Mouse (Mus musculus) ES-E14 (cell line): Measurements from ENCODE around the gene Pxmp4. TPM values are rescaled to one million over a fixed set of nuclear protein-coding genes. Genes with fewer than 3 reads are reported as not detected.
A peak's percentile ranks its signal among the peaks of the same experiment; 100 is the strongest.

Experiments
- DNase-seq: peaks from one replicate; pipeline ENCODE4 v3.0.0-alpha.2; 2013; ENCODE audit warnings: low read depth, low spot score
- H3K27ac ChIP-seq: 2 replicates; pipeline ENCODE4 v1.5.1; 2012; ENCODE audit warnings: low read depth, mild to moderate bottlenecking, low read length, moderate library complexity, mixed read lengths; ENCODE audit not compliant: poor library complexity, insufficient read depth, severe bottlenecking
- H3K36me3 ChIP-seq: 2 replicates; pipeline ENCODE4 v1.6.1; 2012; ENCODE audit warnings: mild to moderate bottlenecking, low read length, moderate library complexity, mixed read lengths; ENCODE audit not compliant: control insufficient read depth, poor library complexity, insufficient read depth, severe bottlenecking
- H3K4me1 ChIP-seq, 2 experiments: fragments of 150-350 bp in 1 of 2; sonication (generic) in 1 of 2; 2 replicates each; pipeline ENCODE4 v1.6.1; 2012; ENCODE audit warnings: low read length in 2 of 2, mild to moderate bottlenecking in 1 of 2, mixed read lengths in 1 of 2; ENCODE audit not compliant: control insufficient read depth in 2 of 2, insufficient read depth in 2 of 2, poor library complexity in 1 of 2
- H3K4me3 ChIP-seq, 2 experiments: fragments of 150-350 bp in 1 of 2; sonication (generic) in 1 of 2; 2 replicates each; pipeline ENCODE4 v1.5.1; 2012; ENCODE audit warnings: low read length in 2 of 2, low read depth in 1 of 2, mild to moderate bottlenecking in 1 of 2, mixed read lengths in 1 of 2; ENCODE audit not compliant: insufficient read depth in 1 of 2, poor library complexity in 1 of 2, severe bottlenecking in 1 of 2
- H3K9ac ChIP-seq: 2 replicates; pipeline ENCODE4 v1.6.1; 2012; ENCODE audit warnings: low read depth, mild to moderate bottlenecking, low read length, mixed read lengths; ENCODE audit not compliant: poor library complexity, insufficient read depth, severe bottlenecking
- H3K9me3 ChIP-seq: fragments of 150-350 bp; sonication (generic); 2 replicates; pipeline ENCODE4 v1.6.1; 2012; ENCODE audit warnings: low read depth, mild to moderate bottlenecking, low read length; ENCODE audit not compliant: control insufficient read depth, insufficient read depth
- CHD2 ChIP-seq: IDR thresholded peaks from 2 replicates; pipeline ENCODE4 v1.6.1; 2014; ENCODE audit warnings: mild to moderate bottlenecking, low read depth, low read length, inconsistent platforms
- HCFC1 ChIP-seq: IDR thresholded peaks from 2 replicates; pipeline ENCODE4 v1.6.1; 2012; ENCODE audit warnings: low read length, inconsistent platforms, borderline replicate concordance; ENCODE audit not compliant: insufficient read depth
- MAFK ChIP-seq: IDR thresholded peaks from 2 replicates; pipeline ENCODE4 v1.6.1; 2014; ENCODE audit warnings: mild to moderate bottlenecking, low read depth, low read length, inconsistent platforms; ENCODE audit not compliant: insufficient read depth
- ZC3H11A ChIP-seq: IDR thresholded peaks from 2 replicates; pipeline ENCODE4 v1.6.1; 2012; ENCODE audit warnings: low read depth, mild to moderate bottlenecking, inconsistent platforms, low read length, borderline replicate concordance
- ZNF384 ChIP-seq: IDR thresholded peaks from 2 replicates; pipeline ENCODE4 v1.6.1; 2012; ENCODE audit warnings: low read depth, low read length, inconsistent platforms
- in situ Hi-C, 2 experiments: fragments of 600-800 bp; cut with MboI; formaldehyde crosslinking; loops; one replicate each; pipeline ENCODE4 v1.15.1; 2025; ENCODE audit warnings: low sequenced_read_pairs in 2 of 2, inconsistent platforms in 1 of 2; ENCODE audit not compliant: unreplicated experiment in 2 of 2
- total RNA-seq: library from RNA; depleted of rRNA; stranded (reverse); fragments of 300-350 nt; gene quantifications from 2 replicates; pipeline ENCODE4 v1.2.3, GENCODE M21; 2012

Pxmp4 gene
- total RNA-seq, 1 experiment: 8.6 TPM

- in situ Hi-C loops: no loop called here
- Histone ChIP-seq H3K9me3 (no peaks in the 10 kb centered on the region), H3K4me1 (peaks cover 6 to 8% of the 10 kb centered on the region in 2 experiments; a peak in 3 of 4 replicates), H3K9ac (peak within 1 kb of the TSS; percentile 90), H3K36me3 (no peaks in the 10 kb centered on the region), H3K4me3 (peak within 1 kb of the TSS; percentile 74 to 75), H3K27ac (peak within 1 kb of the TSS; percentile 97)
- 0 out of 2 replicates have a peak, but pooled peaks have one; percentile 5 for TF ChIP-seq MAFK
- TF ChIP-seq ZNF384: no peak
- peak; percentile 64; the same call in 1 of the 2 replicates for TF ChIP-seq HCFC1
- DNase-seq: peak; percentile 65
Observed at GRCm38 (mm10) chr2:154613118-154614115, 9.9 kb upstream of the Pxmp4 start, which contains the start of the genes Zfp341 and 4930519P11Rik. Zfp341 (plus strand) TSS chr2:154613297. 4930519P11Rik (minus strand) TSS chr2:154613437.

DNA sequence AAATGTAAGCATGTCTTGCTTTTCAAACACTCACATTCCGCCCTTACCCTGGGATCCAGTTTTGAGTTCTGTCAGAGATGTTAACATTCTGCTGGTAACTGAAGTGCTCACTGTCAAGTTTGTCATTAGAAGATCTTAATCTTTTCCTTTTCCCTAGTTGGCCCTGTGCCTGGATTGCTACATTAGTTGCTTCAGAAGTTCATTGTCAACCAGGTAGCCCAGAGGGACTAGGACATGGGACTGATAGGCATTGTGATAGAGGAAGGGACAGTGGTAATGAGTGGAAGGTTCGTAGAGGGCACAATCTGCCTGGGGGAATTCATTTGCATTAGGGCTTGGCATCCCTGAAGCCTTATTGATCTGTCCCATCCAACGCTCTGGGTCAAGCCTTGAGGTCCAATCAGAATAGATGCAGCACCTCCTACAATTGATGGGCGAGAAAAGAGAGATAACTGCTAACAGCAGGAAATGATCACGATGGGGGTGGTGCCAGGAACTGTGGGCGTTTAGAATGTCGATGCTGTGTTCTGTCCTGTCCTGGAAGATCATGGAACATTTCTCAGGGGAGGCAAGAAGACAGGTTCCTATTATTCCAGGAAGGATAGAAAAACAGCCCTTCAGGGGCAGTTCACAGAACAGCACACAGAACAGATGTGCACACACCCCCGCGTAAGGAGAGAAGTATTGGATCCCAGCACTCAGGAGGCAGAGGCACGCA, 5.7 kb upstream of the Pxmp4 start:
- in situ Hi-C loops: no loop called here

DNA sequence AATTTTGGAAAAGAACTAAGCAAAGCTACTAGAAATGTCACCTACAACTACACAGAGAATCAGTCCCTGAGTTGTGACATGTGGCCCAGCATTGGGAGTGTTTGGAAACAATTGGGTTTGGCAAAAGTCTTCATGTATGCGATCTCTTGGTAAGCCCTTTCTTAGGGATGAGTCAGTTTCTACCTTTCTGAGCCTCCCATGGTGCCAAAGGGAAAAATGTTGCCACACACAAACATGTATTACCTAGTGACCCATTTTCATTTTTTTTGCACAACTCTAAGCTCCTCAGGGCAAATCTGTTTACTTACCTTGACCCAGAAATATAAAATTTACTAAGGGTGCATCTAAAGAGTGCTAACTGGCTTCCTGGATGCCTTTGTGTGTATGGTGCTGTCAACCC, 3.5 kb upstream of the Pxmp4 start:
- H3K27ac ChIP-seq: no peak overlapping the region
- in situ Hi-C loops: no loop called here

More for the DNA sequence above, 5.7 kb upstream of the Pxmp4 start:
- Histone ChIP-seq H3K9me3 (no peaks in the 10 kb centered on the region), H3K4me3 (no peak overlapping the region), H3K9ac (no peak overlapping the region), H3K36me3 (no peaks in the 10 kb centered on the region), H3K27ac (no peak overlapping the region), H3K4me1 (peaks cover 2% of the 10 kb centered on the region in 2 experiments; a peak in 3 of 4 replicates)
- TF ChIP-seq ZNF384: no peak
- TF ChIP-seq ZC3H11A: no peak
- no peak for DNase-seq

DNA sequence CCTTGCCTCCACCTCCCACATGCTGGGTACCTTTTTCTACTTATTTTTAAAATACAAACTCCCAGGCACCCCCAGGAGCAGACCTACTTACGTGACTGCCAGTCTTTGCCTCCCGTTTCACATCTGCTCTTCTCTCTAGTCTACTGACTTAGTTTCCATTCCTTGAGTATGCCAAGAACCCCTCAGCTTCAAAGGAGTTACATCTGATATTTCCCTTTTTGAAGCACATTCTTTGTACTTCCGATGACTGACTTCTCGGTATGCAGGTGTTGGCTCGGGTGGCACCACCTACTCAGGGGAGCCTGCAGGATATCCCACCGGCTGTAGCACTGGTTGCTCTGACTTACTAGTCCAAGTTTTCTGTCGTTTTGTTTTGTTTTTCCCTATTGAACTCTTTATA, 648 bp upstream of the Pxmp4 start:
- no peaks in the 10 kb centered on the region for H3K36me3 ChIP-seq
- H3K4me1 ChIP-seq: peaks cover 1 to 3% of the 10 kb centered on the region in 2 experiments; a peak in 1 of 4 replicates
- H3K9ac ChIP-seq: no peak overlapping the region
- H3K4me3 ChIP-seq: peak overlapping the region; percentile 13 to 34; a peak in 2 of 4 replicates
- no peaks in the 10 kb centered on the region for H3K9me3 ChIP-seq
- DNase-seq: no peak
- no peak overlapping the region for H3K27ac ChIP-seq
- in situ Hi-C loops: no loop called here
- no peak for TF ChIP-seq ZC3H11A
- TF ChIP-seq CHD2: no peak
- TF ChIP-seq MAFK: no peak
- no peak for TF ChIP-seq ZNF384
- TF ChIP-seq HCFC1: no peak

More for the DNA sequence above, 3.5 kb upstream of the Pxmp4 start:
- no peak for DNase-seq
- no peak overlapping the region for H3K9ac ChIP-seq
- TF ChIP-seq ZNF384: no peak
- TF ChIP-seq ZC3H11A: no peak
- TF ChIP-seq MAFK: no peak
- TF ChIP-seq HCFC1: no peak
- H3K4me3 ChIP-seq: no peak overlapping the region
- H3K36me3 ChIP-seq: no peaks in the 10 kb centered on the region
- H3K9me3 ChIP-seq: no peaks in the 10 kb centered on the region
- H3K4me1 ChIP-seq: peaks cover 2 to 3% of the 10 kb centered on the region in 2 experiments; a peak in 2 of 4 replicates
